Mouse (Mus musculus) heart, postnatal 25 days (tissue): ENCODE results near the gene Ttc27. TPM values are rescaled to one million over a fixed set of nuclear protein-coding genes. Genes with fewer than 3 reads are reported as not detected.

Experiments used
- total RNA-seq, 2 experiments: library from RNA; stranded (reverse); gene quantifications; 2 replicates each; pipeline ENCODE4 v1.2.3; 2021

Ttc27 gene
- total RNA-seq, 2 experiments from 2014 or later: 13.6 to 15.7 TPM

Other genes with a start within 250 kb of the Ttc27 start
- gene Yipf4, start 228.2 kb upstream of the Ttc27 start, total RNA-seq: 10 to 100 TPM; 75.2 to 79.4 TPM
- gene Birc6, start 189.4 kb upstream of the Ttc27 start, total RNA-seq: 10 to 100 TPM; 74.5 to 92.1 TPM